Mouse (Mus musculus) thymus, adult 2 months (tissue): ENCODE data around the gene Tbx5.

ENCODE experiments used
- CTCF ChIP-seq: fragments of 200-500 bp; IDR thresholded peaks from 2 replicates; pipeline ENCODE4 v1.5.1; 2012; ENCODE audit warnings: mild to moderate bottlenecking, control low read depth, low read length, moderate library complexity, borderline replicate concordance; ENCODE audit not compliant: control insufficient read depth, poor library complexity, insufficient read depth; ENCODE audit errors: extremely low read depth
- POLR2A ChIP-seq: fragments of 200-500 bp; IDR thresholded peaks from 2 replicates; pipeline ENCODE4 v1.6.1; 2012; ENCODE audit warnings: mild to moderate bottlenecking, low read length, control low read depth, moderate library complexity; ENCODE audit not compliant: control insufficient read depth, poor library complexity, insufficient read depth; ENCODE audit errors: extremely low read depth

GRCm38 (mm10) chr5:119861301-119861700, 28.8 kb downstream of the Tbx5 start:
- TF ChIP-seq CTCF (no peak), POLR2A (no peak)
